Mouse (Mus musculus): ENCODE results near the gene Sec23ip. TPM values are rescaled to one million over a fixed set of nuclear protein-coding genes. Genes with fewer than 3 reads are reported as not detected.

Gene Sec23ip
- polyA plus RNA-seq, 1 experiment from 2014 or later = 29.7 TPM

- Histone ChIP-seq H3K27ac (ENCODE audit: low read length) (no peak overlapping the region), H3K27me3 (replicated peaks; ENCODE audit: control insufficient read depth, insufficient read depth, low read length) (no peaks in the 10 kb centered on the region), H3K36me3 (ENCODE audit: control insufficient read depth, insufficient read depth, low read length) (peaks cover 5% of the 10 kb centered on the region; the same call in 1 of the 2 replicates), H3K4me2 (ENCODE audit: low read depth, low read length) (no peak overlapping the region), H3K4me1 (ENCODE audit: control insufficient read depth, insufficient read depth, low read length) (peaks cover 24% of the 10 kb centered on the region), H3K9ac (ENCODE audit: low read depth, low read length) (no peak overlapping the region), H3K4me3 (ENCODE audit: low read length) (no peak overlapping the region), H3K9me3 (ENCODE audit: control insufficient read depth, low read length) (no peaks in the 10 kb centered on the region)
- peak; percentile 34 for ATAC-seq
- WGBS = 47% methylated on average over 2 of the region's 2 CpGs
Measured at GRCm38 (mm10) chr7:128731585-128731984, 13.2 kb upstream of the Sec23ip start.

- 54% methylated on average over 5 of the region's 5 CpGs for WGBS
- Histone ChIP-seq H3K27ac (ENCODE audit: low read length) (no peak overlapping the region), H3K36me3 (ENCODE audit: control insufficient read depth, insufficient read depth, low read length) (peaks cover 5% of the 10 kb centered on the region; the same call in 1 of the 2 replicates), H3K4me2 (ENCODE audit: low read depth, low read length) (peak overlapping the region; percentile 63), H3K4me3 (ENCODE audit: low read length) (peak overlapping the region; percentile 100), H3K9ac (ENCODE audit: low read depth, low read length) (no peak overlapping the region), H3K9me3 (ENCODE audit: control insufficient read depth, low read length) (no peaks in the 10 kb centered on the region), H3K27me3 (replicated peaks; ENCODE audit: control insufficient read depth, insufficient read depth, low read length) (no peaks in the 10 kb centered on the region), H3K4me1 (ENCODE audit: control insufficient read depth, insufficient read depth, low read length) (peaks cover 24% of the 10 kb centered on the region)
- no peak for ATAC-seq
Measured at GRCm38 (mm10) chr7:128738041-128738440, 6.7 kb upstream of the Sec23ip start.

DNA sequence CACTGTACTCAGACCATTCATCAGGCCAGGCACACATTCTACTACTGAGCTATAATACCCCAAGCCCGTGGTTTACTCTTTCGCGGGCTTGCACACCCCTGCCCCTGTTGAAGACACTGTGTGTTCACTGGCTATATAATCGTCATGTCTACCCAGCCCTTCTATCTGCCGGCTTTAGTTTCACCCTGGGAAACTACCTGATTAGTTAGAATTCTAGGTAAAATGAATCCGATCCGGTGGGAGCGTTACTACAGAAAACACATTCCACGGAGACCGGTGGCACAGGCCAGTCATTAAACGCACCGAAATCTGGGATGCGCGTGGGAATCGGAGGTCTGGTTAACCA, 5.7 kb upstream of the Sec23ip start:
- no peak overlapping the region for H3K27ac ChIP-seq (ENCODE audit: low read length)
- H3K4me1 ChIP-seq (ENCODE audit: control insufficient read depth, insufficient read depth, low read length) = peaks cover 25% of the 10 kb centered on the region
- H3K4me3 ChIP-seq (ENCODE audit: low read length) = peak overlapping the region; percentile 100
- no peaks in the 10 kb centered on the region for H3K27me3 ChIP-seq (replicated peaks; ENCODE audit: control insufficient read depth, insufficient read depth, low read length)
- H3K4me2 ChIP-seq (ENCODE audit: low read depth, low read length) = peak overlapping the region; percentile 63
- no peaks in the 10 kb centered on the region for H3K9me3 ChIP-seq (ENCODE audit: control insufficient read depth, low read length)
- no peak for ATAC-seq
- WGBS = under 1% methylated on average over 15 of the region's 15 CpGs
- peak overlapping the region; percentile 99 for H3K9ac ChIP-seq (ENCODE audit: low read depth, low read length)
- peaks cover 5% of the 10 kb centered on the region; the same call in 1 of the 2 replicates for H3K36me3 ChIP-seq (ENCODE audit: control insufficient read depth, insufficient read depth, low read length)

GRCm38 (mm10) chr7:128739462-128740277, 5.1 kb upstream of the Sec23ip start:
- Histone ChIP-seq H3K27me3 (replicated peaks; ENCODE audit: control insufficient read depth, insufficient read depth, low read length) (no peaks in the 10 kb centered on the region), H3K4me2 (ENCODE audit: low read depth, low read length) (peak overlapping the region; percentile 63), H3K9me3 (ENCODE audit: control insufficient read depth, low read length) (no peaks in the 10 kb centered on the region), H3K9ac (ENCODE audit: low read depth, low read length) (peak overlapping the region; percentile 99), H3K4me3 (ENCODE audit: low read length) (peak overlapping the region; percentile 100), H3K27ac (ENCODE audit: low read length) (peak overlapping the region; percentile 88), H3K36me3 (ENCODE audit: control insufficient read depth, insufficient read depth, low read length) (0 out of 2 replicates have a peak, but pooled peaks cover under 1% of the 10 kb centered on the region), H3K4me1 (ENCODE audit: control insufficient read depth, insufficient read depth, low read length) (peaks cover 27% of the 10 kb centered on the region)
- WGBS = under 1% methylated on average over 73 of the region's 80 CpGs
- peak; percentile 62 for ATAC-seq

GRCm38 (mm10) chr7:128740334-128740733, 4.4 kb upstream of the Sec23ip start, which contains the start of gene Mcmbp:
TSS of gene Mcmbp (minus strand) at chr7:128740495.
- peak; percentile 79 for ATAC-seq
- under 1% methylated on average over 35 of the region's 35 CpGs for WGBS

GRCm38 (mm10) chr7:128743898-128744297, 845 bp upstream of the Sec23ip start:
- Histone ChIP-seq H3K9ac (ENCODE audit: low read depth, low read length) (no peak overlapping the region; the same call in 1 of the 2 replicates), H3K4me2 (ENCODE audit: low read depth, low read length) (peak overlapping the region; percentile 86), H3K4me3 (ENCODE audit: low read length) (peak overlapping the region; percentile 100), H3K4me1 (ENCODE audit: control insufficient read depth, insufficient read depth, low read length) (peaks cover 33% of the 10 kb centered on the region), H3K27me3 (replicated peaks; ENCODE audit: control insufficient read depth, insufficient read depth, low read length) (no peaks in the 10 kb centered on the region), H3K9me3 (ENCODE audit: control insufficient read depth, low read length) (no peaks in the 10 kb centered on the region), H3K27ac (ENCODE audit: low read length) (no peak overlapping the region), H3K36me3 (ENCODE audit: control insufficient read depth, insufficient read depth, low read length) (no peaks in the 10 kb centered on the region)
- WGBS = 48% methylated on average over 2 of the region's 2 CpGs
- ATAC-seq = no peak

More at GRCm38 (mm10) chr7:128740334-128740733, 4.4 kb upstream of the Sec23ip start, which contains the start of gene Mcmbp:
- peaks cover 28% of the 10 kb centered on the region for H3K4me1 ChIP-seq (ENCODE audit: control insufficient read depth, insufficient read depth, low read length)
- peak within 1 kb of the TSS; percentile 88 for H3K27ac ChIP-seq (ENCODE audit: low read length)
- peak within 1 kb of the TSS; percentile 99 for H3K9ac ChIP-seq (ENCODE audit: low read depth, low read length)
- H3K4me2 ChIP-seq (ENCODE audit: low read depth, low read length) = peak within 1 kb of the TSS; percentile 70
- peak within 1 kb of the TSS; percentile 100 for H3K4me3 ChIP-seq (ENCODE audit: low read length)
- no peaks in the 10 kb centered on the region for H3K27me3 ChIP-seq (replicated peaks; ENCODE audit: control insufficient read depth, insufficient read depth, low read length)
- no peaks in the 10 kb centered on the region for H3K9me3 ChIP-seq (ENCODE audit: control insufficient read depth, low read length)
- no peaks in the 10 kb centered on the region for H3K36me3 ChIP-seq (ENCODE audit: control insufficient read depth, insufficient read depth, low read length)

GRCm38 (mm10) chr7:128746151-128746550, 1.4 kb downstream of the Sec23ip start:
- no peaks in the 10 kb centered on the region for H3K9me3 ChIP-seq (ENCODE audit: control insufficient read depth, low read length)
- H3K36me3 ChIP-seq (ENCODE audit: control insufficient read depth, insufficient read depth, low read length) = peaks cover 4% of the 10 kb centered on the region
- H3K4me3 ChIP-seq (ENCODE audit: low read length) = peak overlapping the region; percentile 100
- H3K27me3 ChIP-seq (replicated peaks; ENCODE audit: control insufficient read depth, insufficient read depth, low read length) = no peaks in the 10 kb centered on the region
- H3K27ac ChIP-seq (ENCODE audit: low read length) = no peak overlapping the region
- ATAC-seq = no peak
- peak overlapping the region; percentile 95 for H3K9ac ChIP-seq (ENCODE audit: low read depth, low read length)
- 81% methylated on average over 10 of the region's 10 CpGs for WGBS
- peaks cover 31% of the 10 kb centered on the region for H3K4me1 ChIP-seq (ENCODE audit: control insufficient read depth, insufficient read depth, low read length)
- peak overlapping the region; percentile 86 for H3K4me2 ChIP-seq (ENCODE audit: low read depth, low read length)

- peaks cover 31% of the 10 kb centered on the region for H3K4me1 ChIP-seq (ENCODE audit: control insufficient read depth, insufficient read depth, low read length)
- H3K9ac ChIP-seq (ENCODE audit: low read depth, low read length) = no peak overlapping the region
- 43% methylated on average over 3 of the region's 3 CpGs for WGBS
- peak; percentile 57 for ATAC-seq
- peaks cover 7% of the 10 kb centered on the region for H3K36me3 ChIP-seq (ENCODE audit: control insufficient read depth, insufficient read depth, low read length)
- H3K27me3 ChIP-seq (replicated peaks; ENCODE audit: control insufficient read depth, insufficient read depth, low read length) = no peaks in the 10 kb centered on the region
- H3K4me2 ChIP-seq (ENCODE audit: low read depth, low read length) = no peak overlapping the region
- H3K4me3 ChIP-seq (ENCODE audit: low read length) = no peak overlapping the region
- no peak overlapping the region for H3K27ac ChIP-seq (ENCODE audit: low read length)
- H3K9me3 ChIP-seq (ENCODE audit: control insufficient read depth, low read length) = no peaks in the 10 kb centered on the region
Measured at GRCm38 (mm10) chr7:128748758-128749157, 4.0 kb downstream of the Sec23ip start.

DNA sequence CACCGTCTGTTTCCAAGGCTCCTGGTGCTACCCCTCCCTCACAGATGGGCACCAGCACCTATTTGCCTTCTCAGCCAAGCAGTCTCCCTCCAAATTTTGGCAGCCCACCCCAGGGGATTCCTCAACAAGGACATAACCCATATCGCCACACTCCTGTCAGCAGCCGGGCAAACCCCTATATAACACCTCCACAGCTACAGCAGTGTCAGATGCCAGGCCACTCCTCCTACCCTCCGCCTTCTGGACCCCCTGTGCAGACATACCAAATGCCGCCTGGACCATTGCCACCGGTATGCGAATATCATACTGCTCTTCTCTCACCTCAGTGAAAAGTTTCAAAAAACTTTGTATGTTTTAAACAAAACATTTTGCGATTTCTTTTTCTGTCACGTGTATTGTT, 5.6 kb downstream of the Sec23ip start:
- peaks cover 16% of the 10 kb centered on the region for H3K36me3 ChIP-seq (ENCODE audit: control insufficient read depth, insufficient read depth, low read length)
- WGBS = 89% methylated on average over 9 of the region's 9 CpGs

More for the DNA sequence above, 5.6 kb downstream of the Sec23ip start:
- ATAC-seq = no peak
- Histone ChIP-seq H3K27me3 (replicated peaks; ENCODE audit: control insufficient read depth, insufficient read depth, low read length) (no peaks in the 10 kb centered on the region), H3K4me3 (ENCODE audit: low read length) (no peak overlapping the region), H3K9ac (ENCODE audit: low read depth, low read length) (no peak overlapping the region), H3K27ac (ENCODE audit: low read length) (no peak overlapping the region), H3K4me2 (ENCODE audit: low read depth, low read length) (no peak overlapping the region), H3K9me3 (ENCODE audit: control insufficient read depth, low read length) (no peaks in the 10 kb centered on the region), H3K4me1 (ENCODE audit: control insufficient read depth, insufficient read depth, low read length) (peaks cover 26% of the 10 kb centered on the region)

Data from intestine, embryonic 16.5 days (tissue).